Mouse (Mus musculus) CD4-positive, CD25-positive, alpha-beta regulatory T cell, adult 4 months (primary cell): ENCODE data around the gene Rtn1. TPM values are rescaled to one million over a fixed set of nuclear protein-coding genes. Genes with fewer than 3 reads are reported as not detected.

Experiments
- ATAC-seq: one replicate; pipeline ENCODE4 v1.8.0; 2017
- polyA plus RNA-seq, 2 experiments: library from polyadenylated mRNA; unstranded; fragments of 100-300 nt; shearing (Covaris generic); gene quantifications; one replicate each; pipeline ENCODE4 v1.2.1; 2017

Rtn1 gene
- polyA plus RNA-seq, 2 experiments from 2014 or later = not detected

DNA sequence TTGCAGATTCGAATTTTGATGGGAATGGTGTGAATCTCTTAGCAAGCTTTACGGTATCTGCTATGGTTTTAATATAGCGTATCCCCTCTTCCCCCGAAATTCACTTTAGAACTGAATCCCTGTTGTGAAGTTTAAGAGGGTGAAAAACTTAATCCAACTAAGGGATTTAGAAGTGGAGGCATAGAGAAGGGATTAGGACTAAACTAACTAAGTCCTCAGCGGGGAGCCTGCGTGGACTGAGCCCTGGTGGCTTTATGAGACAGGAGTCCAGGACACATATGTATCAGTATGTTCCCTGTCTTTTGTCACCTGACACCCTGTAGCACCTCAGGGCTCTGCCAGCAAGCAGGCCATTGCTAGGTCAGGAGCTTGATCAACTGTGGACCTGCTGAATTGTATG is 181.1 kb downstream of the Rtn1 start:
- no peak for ATAC-seq

DNA sequence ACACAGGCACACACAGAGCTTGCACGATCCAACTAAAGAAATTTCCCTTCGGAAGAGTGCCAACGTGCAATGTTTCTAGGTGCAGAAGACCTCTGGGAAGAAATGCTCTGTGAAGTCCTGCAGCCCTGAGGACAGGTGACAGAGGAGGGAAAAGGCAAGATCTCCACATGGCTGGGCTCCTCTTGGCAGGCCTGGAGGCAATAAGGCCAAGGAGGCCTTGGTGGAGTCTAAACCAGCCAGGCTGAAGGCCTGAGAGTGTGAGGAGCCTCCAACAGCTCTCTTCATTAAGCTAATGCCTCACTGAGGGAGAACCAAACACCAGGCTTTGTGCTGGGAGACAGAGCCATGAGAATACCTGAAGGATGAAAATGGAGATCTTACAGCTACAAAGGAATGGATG is 183.5 kb downstream of the Rtn1 start:
- ATAC-seq = no peak

GRCm38 (mm10) chr12:72223557-72224102 is 185.2 kb downstream of the Rtn1 start:
- ATAC-seq = no peak

DNA sequence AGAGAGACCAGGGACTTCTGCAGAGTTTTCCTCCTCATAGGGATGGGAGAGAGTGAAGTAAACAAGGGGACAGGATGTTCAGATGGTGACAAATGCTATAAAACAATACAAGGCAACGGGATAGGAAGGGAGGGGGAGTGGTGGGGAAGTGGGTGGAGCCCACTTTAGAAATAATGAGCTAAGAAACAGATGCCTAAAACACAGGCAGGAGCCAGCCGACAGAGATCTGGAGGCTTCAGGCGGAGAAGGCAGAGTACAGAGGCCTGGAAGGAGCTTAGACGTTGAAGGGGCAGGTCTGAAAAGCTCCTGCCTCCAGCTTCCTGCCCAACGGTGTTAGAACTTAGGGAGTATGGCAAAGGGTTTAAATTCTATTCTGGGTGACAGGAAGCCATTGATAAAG is 195.3 kb downstream of the Rtn1 start:
- ATAC-seq = no peak

GRCm38 (mm10) chr12:72200828-72201227 is 208.0 kb downstream of the Rtn1 start:
- ATAC-seq = no peak

DNA sequence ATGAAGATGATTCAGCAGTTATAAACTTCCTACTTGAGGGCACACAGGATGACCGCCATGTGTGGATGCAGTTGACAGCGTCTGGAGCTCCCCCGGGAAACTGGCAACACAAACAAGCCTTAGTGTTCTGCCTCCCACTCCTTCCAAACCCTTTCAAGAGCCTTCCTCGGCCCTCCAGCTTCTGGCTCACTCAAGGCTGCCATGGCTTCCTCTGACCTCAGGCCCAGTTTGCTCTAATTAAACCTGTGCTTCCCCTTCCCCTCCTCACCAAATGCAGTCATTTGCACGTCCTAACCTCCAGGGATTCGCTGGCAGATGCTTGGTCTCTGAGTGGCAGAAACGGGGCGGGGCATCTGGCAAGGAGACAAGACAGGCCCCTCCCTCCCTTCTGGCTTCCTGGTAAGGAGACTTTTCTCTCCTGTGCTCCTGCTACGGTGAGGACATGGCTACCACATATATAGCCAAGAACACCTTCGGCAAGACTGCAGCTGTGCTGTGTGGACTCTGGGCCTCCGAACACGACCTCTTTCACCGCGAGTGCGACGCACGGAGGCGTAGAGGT is 210.8 kb downstream of the Rtn1 start:
- ATAC-seq = no peak

GRCm38 (mm10) chr12:72197434-72197833 is 211.4 kb downstream of the Rtn1 start:
- ATAC-seq = no peak

DNA sequence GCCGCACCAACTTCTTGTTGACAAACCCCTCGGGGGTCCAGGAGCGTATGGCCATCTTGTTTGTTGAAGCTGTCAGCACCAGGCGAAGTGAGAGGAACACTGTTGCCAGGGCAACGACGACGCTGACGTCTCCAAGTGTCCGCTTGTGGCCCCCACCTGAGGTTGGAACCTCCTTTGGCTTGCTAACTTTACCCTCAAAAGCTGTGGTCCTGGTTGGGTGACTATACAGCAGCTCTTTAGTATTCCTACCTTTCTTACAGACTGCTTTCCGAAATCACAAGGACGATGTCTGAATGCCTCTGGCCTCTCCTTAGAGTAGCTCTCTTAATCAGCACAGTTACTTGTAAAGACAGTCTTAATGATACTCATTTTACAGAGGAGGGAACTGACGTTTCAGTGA is 223.9 kb downstream of the Rtn1 start, which contains the start of gene Ccdc175:
Gene Ccdc175, minus strand, starts transcription at position 101 of the 400 bp plus-strand sequence.
- no peak for ATAC-seq

DNA sequence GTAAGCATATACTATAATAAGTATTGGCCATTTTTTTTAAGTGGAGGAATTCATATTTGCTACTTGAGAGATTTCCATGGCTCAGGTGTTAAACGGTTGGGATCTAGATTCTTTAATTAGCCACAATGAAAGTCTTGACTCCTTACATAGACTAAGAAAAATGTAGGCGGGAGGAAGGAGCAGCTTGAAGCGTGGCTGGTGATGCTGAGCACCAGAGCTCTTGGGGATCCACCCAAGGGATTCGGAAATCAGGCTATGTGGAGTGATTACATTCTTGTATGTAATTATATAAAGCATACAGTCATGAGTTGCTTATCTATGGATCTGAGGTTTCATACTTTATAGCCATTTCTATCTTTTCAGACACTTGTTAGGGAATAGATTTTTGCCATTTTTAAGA is 229.3 kb downstream of the Rtn1 start:
- ATAC-seq = no peak

DNA sequence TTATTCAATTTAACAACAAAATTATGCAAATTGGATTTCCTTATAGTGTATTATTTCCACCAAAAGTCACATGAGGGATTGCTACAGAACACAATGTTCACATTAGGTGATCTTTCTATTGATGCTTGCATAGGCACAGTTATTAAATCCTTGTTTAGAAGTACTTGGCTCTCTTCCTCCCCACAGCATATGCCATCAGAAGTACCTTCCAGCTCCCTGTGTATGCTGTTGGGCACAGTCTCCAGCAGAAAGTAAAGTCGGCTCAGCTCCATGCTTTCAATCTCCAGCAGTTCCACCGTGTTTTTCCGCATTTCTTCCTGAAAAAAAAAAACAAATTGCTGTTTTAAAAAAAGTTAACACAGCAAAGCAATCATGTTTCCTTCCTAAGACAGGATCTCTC is 230.5 kb downstream of the Rtn1 start:
- ATAC-seq = no peak

Other genes with a start within 250 kb of the Rtn1 start
- under 1 TPM in 1 of 2 experiments, not detected in 1; 0.20 TPM for gene Ccdc175, start 224.0 kb downstream of the Rtn1 start, polyA plus RNA-seq
- gene Lrrc9, start 32.8 kb upstream of the Rtn1 start, polyA plus RNA-seq = under 1 TPM in 1 of 2 experiments, not detected in 1; 0.39 TPM
- 1 to 10 TPM; 4.4 to 7.0 TPM for gene Pcnx4, start 127.3 kb upstream of the Rtn1 start, polyA plus RNA-seq
- gene Gm4756, start 240.6 kb upstream of the Rtn1 start, polyA plus RNA-seq = not detected